Mouse (Mus musculus) liver, adult 2 months (tissue): Measurements from ENCODE around the gene Rab31.

ENCODE experiments used
- CTCF ChIP-seq: fragments of 200-500 bp; IDR thresholded peaks from 2 replicates; pipeline ENCODE4 v1.5.1; 2011; ENCODE audit warnings: low read depth, low read length, control low read depth
- POLR2A ChIP-seq: fragments of 200-500 bp; IDR thresholded peaks from 2 replicates; pipeline ENCODE4 v1.6.1; 2011; ENCODE audit warnings: low read length, control low read depth; ENCODE audit not compliant: insufficient read depth; ENCODE audit errors: extremely low read depth

- TF ChIP-seq CTCF: no peak
- TF ChIP-seq POLR2A: no peak
Observed at GRCm38 (mm10) chr17:65658416-65658815, 114.1 kb downstream of the Rab31 start.
